Mouse (Mus musculus) small intestine, adult 2 months (tissue): ENCODE measurements around the gene Nod2. TPM values are rescaled to one million over a fixed set of nuclear protein-coding genes. Genes with fewer than 3 reads are reported as not detected.

Experiments used
- H3K27ac ChIP-seq: fragments of 200-500 bp; 2 replicates; pipeline ENCODE4 v1.5.1; 2012; ENCODE audit warnings: low read depth, low read length, control low read depth, inconsistent platforms; ENCODE audit not compliant: insufficient read depth
- H3K27me3 ChIP-seq: fragments of 200-500 bp; 2 replicates; pipeline ENCODE4 v1.6.1; 2012; ENCODE audit warnings: mild to moderate bottlenecking, moderate library complexity, low read length, inconsistent platforms; ENCODE audit not compliant: control insufficient read depth, insufficient read depth
- H3K36me3 ChIP-seq: fragments of 200-500 bp; 2 replicates; pipeline ENCODE4 v1.6.1; 2012; ENCODE audit warnings: mild to moderate bottlenecking, low read length, control low read depth, inconsistent platforms; ENCODE audit not compliant: control insufficient read depth, insufficient read depth
- H3K4me1 ChIP-seq: fragments of 200-500 bp; 2 replicates; pipeline ENCODE4 v1.6.1; 2012; ENCODE audit warnings: low read length, inconsistent platforms, mixed read lengths; ENCODE audit not compliant: control insufficient read depth, insufficient read depth, insufficient read length
- H3K4me3 ChIP-seq: fragments of 200-500 bp; 2 replicates; pipeline ENCODE4 v1.5.1; 2012; ENCODE audit warnings: low read depth, mild to moderate bottlenecking, control low read depth, inconsistent platforms, low read length, moderate library complexity
- CTCF ChIP-seq: fragments of 200-500 bp; IDR thresholded peaks from 2 replicates; pipeline ENCODE4 v1.5.1; 2012; ENCODE audit warnings: low read depth, mild to moderate bottlenecking, control low read depth, inconsistent platforms, low read length, moderate library complexity, mixed read lengths; ENCODE audit not compliant: insufficient replicate concordance, insufficient read length; ENCODE audit errors: extremely low read depth
- POLR2A ChIP-seq: fragments of 200-500 bp; IDR thresholded peaks from 2 replicates; pipeline ENCODE4 v1.6.1; 2012; ENCODE audit warnings: low read depth, mild to moderate bottlenecking, control low read depth, inconsistent platforms, low read length, moderate library complexity
- WGBS: fragments of 180-500 bp; shearing (Covaris S2); methylation state at CpG from one replicate; pipeline ENCODE4 v1.1.7; 2018; 5-methylcytosine and 5-hydroxymethylcytosine counted together
- polyA plus RNA-seq: library from polyadenylated mRNA; depleted of rRNA; stranded (reverse); fragments of >200 nt; gene quantifications from 2 replicates; pipeline ENCODE4 v1.2.3, GENCODE M21; 2012

Nod2 gene
- polyA plus RNA-seq, 1 experiment = 2.2 TPM

- Histone ChIP-seq H3K4me3 (no peak overlapping the region), H3K4me1 (peaks cover 15% of the 10 kb centered on the region), H3K36me3 (peaks cover 29% of the 10 kb centered on the region), H3K27ac (no peak overlapping the region), H3K27me3 (no peaks in the 10 kb centered on the region)
- TF ChIP-seq CTCF (peak; percentile 32; the same call in 1 of the 2 replicates), POLR2A (no peak)
These were observed 16.0 kb upstream of the Nod2 start for GRCm38 (mm10) chr8:88631081-88631480.

GRCm38 (mm10) chr8:88633343-88633765 is 13.8 kb upstream of the Nod2 start:
- peaks cover 15% of the 10 kb centered on the region for H3K36me3 ChIP-seq
- no peak overlapping the region for H3K4me3 ChIP-seq
- no peaks in the 10 kb centered on the region for H3K27me3 ChIP-seq
- peak overlapping the region; percentile 30; the same call in 1 of the 2 replicates for H3K27ac ChIP-seq
- no peak for TF ChIP-seq POLR2A
- TF ChIP-seq CTCF = no peak
- peaks cover 9% of the 10 kb centered on the region; the same call in 1 of the 2 replicates for H3K4me1 ChIP-seq
- WGBS = 77% methylated on average over 7 of the region's 7 CpGs

GRCm38 (mm10) chr8:88635474-88636397 is 11.4 kb upstream of the Nod2 start, which contains the start of gene Snx20:
Gene Snx20 (minus strand): TSS chr8:88636128.
- no peak for TF ChIP-seq CTCF
- TF ChIP-seq POLR2A = peak; percentile 40; the same call in 1 of the 2 replicates
- no peaks in the 10 kb centered on the region for H3K27me3 ChIP-seq
- H3K27ac ChIP-seq = peak within 1 kb of the TSS; percentile 90
- H3K4me1 ChIP-seq = peaks cover 9% of the 10 kb centered on the region; the same call in 1 of the 2 replicates
- H3K36me3 ChIP-seq = peaks cover under 1% of the 10 kb centered on the region; the same call in 1 of the 2 replicates
- 32% methylated on average over 14 of the region's 14 CpGs for WGBS
- H3K4me3 ChIP-seq = peak within 1 kb of the TSS; percentile 91

- Histone ChIP-seq H3K4me3 (no peak overlapping the region), H3K27ac (peak overlapping the region; percentile 44), H3K27me3 (no peaks in the 10 kb centered on the region), H3K36me3 (no peaks in the 10 kb centered on the region; the same call in 1 of the 2 replicates), H3K4me1 (peaks cover 10% of the 10 kb centered on the region; the same call in 1 of the 2 replicates)
- 77% methylated on average over 9 of the region's 9 CpGs for WGBS
- TF ChIP-seq CTCF (no peak), POLR2A (no peak)
These were observed 9.8 kb upstream of the Nod2 start for GRCm38 (mm10) chr8:88637092-88638000.

GRCm38 (mm10) chr8:88638908-88639307 is 8.2 kb upstream of the Nod2 start:
- no peak for TF ChIP-seq POLR2A
- no peak for TF ChIP-seq CTCF
- peaks cover 9% of the 10 kb centered on the region; the same call in 1 of the 2 replicates for H3K4me1 ChIP-seq
- no peak overlapping the region for H3K27ac ChIP-seq
- 89% methylated on average over 3 of the region's 3 CpGs for WGBS
- no peak overlapping the region for H3K4me3 ChIP-seq
- no peaks in the 10 kb centered on the region; the same call in 1 of the 2 replicates for H3K36me3 ChIP-seq
- no peaks in the 10 kb centered on the region for H3K27me3 ChIP-seq

GRCm38 (mm10) chr8:88642734-88643564 is 4.2 kb upstream of the Nod2 start:
- TF ChIP-seq POLR2A (no peak), CTCF (no peak)
- Histone ChIP-seq H3K27ac (peak overlapping the region; percentile 76), H3K4me1 (peaks cover 18% of the 10 kb centered on the region; the same call in 1 of the 2 replicates), H3K27me3 (no peaks in the 10 kb centered on the region), H3K36me3 (no peaks in the 10 kb centered on the region), H3K4me3 (no peak overlapping the region)
- 48% methylated on average over 5 of the region's 5 CpGs for WGBS
